Mouse (Mus musculus): ENCODE data around the gene Dusp15.
A peak's percentile ranks its signal among the peaks of the same experiment; 100 is the strongest.

Dusp15 gene

DNA sequence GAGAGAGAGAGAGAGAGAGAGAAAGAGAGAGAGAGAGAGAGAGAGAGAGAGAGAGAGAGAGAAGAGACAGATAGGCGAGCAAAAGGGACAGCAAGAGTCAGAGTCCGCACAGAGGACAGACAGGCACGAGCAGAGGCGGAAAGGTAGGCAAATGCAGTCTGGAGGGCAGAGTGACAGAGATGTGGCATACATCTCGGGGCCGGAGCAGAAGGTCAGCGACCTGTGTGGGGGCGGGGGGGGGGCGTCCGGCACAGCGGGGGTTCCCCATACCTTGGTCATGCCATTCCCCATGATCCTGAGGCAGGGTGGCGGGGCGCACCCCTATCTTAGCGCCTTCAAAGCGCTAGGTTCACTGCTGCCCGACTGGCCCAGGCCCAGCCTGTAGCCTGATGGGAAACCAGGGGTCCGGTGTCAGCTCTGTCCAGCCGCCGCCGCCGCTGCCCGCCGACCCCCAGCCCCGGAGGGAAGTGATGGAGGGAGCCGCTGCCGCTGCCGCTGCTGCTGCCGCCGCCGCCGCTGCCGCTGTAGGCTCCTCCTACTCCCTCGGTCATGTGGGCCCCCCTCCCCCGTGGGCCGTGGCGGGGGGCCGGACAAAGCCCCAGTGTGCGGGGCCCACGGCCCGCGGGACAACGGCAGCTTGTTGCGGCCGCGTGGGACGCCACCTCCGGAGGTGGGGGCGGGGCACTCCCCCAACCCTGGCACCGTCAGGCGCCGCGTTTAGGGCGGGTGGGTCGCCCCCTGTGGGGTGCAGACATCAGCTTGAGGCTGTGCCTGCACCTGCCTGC is at the start of gene Dusp15:
TSS of gene Dusp15 (minus strand) at position 634 of the 785 bp plus-strand sequence.
- DNase-seq = peak; percentile 84

DNA sequence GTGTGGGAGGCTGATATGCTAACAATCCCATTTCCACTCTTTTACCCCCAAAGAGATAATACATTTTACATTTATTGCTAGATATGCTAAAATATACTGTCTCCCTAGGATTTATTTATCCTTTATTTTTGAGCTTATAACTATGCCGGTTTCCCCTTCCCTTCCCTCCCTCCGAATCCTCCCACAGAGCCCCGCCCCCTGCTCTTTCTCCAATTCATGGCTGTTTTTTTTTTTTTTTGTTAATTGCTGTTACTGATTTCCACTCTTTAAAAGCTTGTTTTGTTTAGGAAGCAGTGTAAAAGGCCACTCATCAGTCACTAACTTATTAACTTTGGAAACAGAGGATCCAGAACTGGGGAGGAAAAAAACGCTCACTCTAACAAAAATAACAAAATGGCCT is 45.5 kb upstream of the Dusp15 start:
- no peak for DNase-seq

GRCm38 (mm10) chr2:152991529-152991928 is 40.0 kb upstream of the Dusp15 start:
- DNase-seq = no peak

DNA sequence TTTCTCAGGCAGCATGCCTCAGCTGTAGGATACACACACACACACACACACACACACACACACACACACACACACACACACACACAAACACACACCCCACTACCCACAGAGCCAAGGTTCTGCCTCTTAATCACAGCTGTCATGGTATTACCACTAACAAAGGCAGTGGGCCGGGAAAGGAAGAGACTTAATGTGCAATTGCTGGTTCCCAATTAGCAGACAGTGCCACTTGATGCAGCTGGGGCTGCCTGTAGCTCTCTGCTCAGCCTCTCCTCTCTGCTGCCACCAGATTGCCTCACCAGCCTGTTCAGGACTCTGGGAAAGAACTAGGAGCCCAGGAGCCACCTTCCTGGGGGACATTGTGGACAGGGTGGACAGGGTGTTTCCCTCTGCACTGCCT is 34.1 kb upstream of the Dusp15 start:
- peak; percentile 74 for DNase-seq

- peak; percentile 53 for DNase-seq
Measured at GRCm38 (mm10) chr2:152976991-152977390, 25.5 kb upstream of the Dusp15 start.

GRCm38 (mm10) chr2:152965555-152965954 is 14.1 kb upstream of the Dusp15 start:
- peak; percentile 43 for DNase-seq

DNA sequence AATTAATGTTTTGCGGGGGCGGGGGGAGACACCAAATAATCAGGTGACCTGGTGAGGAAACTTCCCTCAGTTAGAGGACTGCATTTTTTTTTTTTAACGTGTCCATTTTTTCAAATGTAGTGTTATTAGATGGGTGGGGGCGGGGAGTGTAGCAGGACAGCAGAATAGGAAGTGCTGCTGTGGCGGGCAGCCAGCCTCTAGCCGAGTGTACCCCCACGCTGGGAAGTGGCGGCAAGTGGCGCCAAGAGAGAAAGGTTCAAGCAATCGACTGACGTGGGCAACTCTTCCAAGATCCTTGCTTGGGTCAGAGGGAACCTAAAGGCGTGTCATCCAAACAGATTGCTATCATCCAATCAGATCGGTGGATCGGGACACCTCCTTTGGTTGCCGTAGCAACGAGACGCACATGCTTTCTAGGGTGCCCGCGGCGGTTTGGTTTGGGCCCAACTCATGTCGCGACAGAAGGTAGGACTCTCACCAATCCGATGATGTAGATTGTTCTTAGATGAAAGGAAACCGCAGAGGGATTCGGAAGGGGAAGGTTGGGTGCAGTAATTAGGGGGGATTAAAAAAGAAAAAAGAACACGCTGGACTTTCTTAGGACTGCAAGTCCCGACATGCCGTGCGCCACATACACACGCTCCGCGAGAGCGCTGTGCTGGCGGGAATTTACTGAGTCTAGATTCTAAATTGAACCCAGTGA is 10.7 kb upstream of the Dusp15 start, which contains the start of gene Ttll9:
TSS of gene Ttll9 (plus strand) at position 395 of the 703 bp plus-strand sequence.
- peak; percentile 93 for DNase-seq

DNA sequence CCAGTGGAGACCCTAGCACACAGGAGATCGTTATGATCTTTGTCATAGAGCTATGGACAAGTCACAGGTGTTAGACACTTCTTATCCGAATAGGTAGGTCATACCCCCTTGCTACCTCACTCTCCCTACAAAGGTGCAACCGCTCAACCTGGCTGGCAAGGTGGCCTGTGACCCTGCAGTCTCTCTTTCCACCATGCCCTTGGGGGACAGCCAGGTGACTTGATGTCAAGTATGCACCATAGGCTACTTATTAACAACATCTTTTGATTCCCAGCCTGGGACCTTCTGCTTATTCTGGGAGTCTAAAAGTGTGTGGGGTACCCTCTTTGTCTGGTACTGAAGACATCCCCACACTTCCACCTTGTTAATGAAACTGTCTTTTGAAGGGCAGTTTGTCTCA is 6.6 kb upstream of the Dusp15 start:
- DNase-seq = no peak

DNA sequence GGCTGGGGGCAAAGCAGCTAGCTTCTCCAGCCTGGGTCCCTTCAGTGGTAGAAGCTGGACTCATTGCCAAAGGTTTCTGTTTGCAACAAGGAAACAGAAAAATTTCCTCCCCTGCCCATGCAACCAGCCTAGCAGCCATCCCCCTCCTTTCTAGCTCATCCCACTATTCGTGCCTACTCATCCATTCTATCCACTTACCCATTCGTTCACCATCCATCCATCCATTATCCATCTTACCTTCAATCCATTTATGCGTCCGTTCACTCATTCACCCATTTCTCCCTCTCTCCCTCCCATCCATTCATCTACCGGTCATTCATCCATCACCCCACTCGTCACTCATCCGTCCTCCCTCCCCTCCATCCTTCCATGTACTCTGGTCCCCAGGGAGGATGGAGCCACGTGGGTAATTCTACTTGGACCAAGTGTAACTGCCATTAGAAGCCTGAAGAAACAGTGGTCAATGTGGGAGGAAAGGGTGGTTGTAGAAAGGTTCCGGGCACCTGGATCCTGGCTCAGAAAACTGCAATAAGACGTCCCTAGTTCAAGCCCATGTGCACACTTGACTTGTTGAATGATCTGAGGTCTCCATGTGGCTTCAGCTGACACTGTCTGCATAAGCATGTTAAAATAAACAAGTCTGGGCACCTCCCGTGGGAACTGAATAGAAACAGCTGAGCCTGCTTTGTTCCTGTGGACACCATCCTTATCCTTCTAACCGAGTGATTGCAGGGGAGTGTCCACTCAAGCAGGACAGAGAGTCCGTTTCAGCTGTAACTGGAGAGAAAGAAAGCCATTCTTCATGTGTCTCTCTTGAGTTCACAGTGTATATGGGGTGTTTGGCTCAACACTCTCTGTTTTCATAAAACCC is 587 bp upstream of the Dusp15 start:
- peak; percentile 62 for DNase-seq

DNA sequence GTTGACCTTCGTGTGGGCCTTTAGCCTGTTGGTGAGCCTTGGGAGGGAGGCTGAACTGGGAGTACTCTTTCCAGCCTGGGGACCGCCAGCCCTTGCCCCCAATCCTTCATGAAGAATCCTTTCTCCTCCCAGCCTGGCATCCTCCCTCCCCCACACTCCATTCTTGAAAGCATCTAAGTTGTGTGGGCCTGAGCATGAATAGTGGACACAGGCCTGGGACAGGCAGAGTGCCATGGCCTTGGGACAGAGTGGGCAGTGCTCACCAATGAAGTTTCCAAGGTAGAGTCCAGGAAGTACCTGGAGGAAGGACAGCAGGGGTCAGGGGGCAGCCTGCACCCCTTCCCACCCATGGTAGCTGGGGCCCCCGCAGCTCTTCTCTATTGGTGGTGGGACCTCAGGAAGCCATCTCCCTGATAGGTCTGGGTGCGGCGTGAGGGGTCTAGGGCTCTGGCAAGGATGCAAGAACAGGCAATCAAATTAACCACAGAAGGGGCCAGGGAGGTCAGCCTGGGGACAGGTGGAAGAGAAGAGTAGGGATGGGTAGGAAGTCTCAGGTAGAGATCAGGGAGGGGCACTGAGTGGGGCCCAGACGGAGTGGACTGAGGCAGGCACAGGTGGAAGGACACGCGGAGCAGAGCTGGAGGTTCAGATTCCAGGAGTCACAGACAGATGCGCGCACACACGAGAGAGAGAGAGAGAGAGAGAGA is 987 bp downstream of the Dusp15 start:
- DNase-seq = no peak

DNA sequence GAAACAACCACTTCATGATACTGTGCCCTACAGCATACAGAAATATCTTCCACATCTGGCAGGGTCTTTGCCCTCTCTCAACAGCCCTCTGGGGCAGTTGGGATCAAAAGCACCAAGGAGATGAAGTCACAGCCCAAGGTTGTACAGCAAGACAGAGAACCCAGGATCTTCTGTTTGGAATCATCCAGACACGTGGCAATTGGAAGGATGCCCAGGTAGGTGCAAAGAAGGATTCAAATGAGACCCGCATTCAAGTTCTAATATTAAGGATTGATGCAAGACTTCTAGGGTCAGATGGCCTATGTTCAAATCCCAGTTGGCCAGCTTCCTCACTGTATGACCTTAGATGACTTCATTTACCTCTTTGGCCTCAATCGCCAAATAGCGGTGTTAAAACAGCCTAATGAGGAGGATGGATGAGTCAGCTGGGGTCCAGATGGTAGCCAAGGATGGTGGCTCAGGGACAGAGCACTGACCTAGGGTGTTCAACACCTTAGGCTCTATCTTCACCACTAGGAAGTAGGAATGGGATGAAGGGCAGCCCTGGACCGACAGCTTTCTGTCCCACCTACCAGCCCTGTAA is 3.0 kb downstream of the Dusp15 start:
- DNase-seq = no peak

DNA sequence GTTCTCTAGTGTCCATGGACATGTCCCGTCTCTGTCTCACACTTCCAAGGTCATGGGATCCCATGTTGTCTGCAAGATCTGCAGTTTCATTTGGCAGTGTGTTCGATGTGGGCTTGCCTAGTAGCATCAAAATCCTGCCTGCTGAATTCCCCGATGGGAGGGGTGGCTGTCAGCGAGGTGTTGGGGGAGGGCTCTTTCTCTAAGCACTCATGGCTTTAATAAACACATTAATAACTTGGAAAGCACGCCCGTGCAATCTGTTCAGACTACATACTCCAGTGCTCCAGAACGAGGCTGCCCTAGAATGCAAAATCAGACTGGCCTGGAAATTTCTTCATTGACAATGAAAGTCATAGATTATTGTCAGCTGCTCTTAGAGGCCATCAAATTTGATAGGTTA is 4.4 kb downstream of the Dusp15 start:
- no peak for DNase-seq

DNA sequence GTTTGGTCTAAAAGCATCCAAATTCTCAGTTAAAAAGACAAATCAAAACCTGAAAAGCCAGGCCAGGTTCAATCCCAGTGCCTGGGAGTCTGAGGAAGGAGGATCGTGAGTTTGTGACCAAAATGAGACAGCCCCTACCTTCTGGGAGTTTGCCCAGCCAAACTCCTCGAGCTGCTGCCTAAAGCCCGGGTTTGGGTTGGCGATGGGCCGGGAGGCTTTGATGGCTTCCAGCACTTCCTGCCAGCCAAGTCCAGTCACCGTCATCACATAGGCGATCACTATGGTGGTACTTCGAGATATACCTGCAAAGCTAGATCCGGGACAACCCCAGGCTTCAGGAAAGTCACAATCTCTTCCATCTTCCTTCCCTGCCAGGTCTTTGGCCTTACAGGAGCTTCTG is 7.5 kb downstream of the Dusp15 start:
- no peak for DNase-seq

DNA sequence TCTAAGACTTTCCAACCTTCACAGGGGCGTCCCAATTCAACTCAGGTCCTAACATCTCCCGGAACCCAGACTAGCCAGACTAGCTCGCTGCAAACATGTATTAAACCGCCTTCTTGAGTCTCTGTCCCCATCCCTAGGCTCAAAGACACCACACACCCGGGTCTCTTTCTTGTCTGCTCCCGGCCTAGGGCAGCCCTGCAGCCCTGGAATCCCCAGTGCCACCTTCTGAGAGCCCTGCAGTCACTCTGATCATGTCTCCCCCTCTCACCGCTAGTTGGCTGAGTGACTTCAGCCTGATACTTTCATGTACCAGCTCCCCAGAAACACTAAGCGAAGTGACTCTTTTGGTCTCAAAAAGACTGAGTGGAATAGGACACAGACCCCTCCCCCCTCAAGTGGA is 7.9 kb downstream of the Dusp15 start:
- no peak for DNase-seq

- peak; percentile 59 for DNase-seq
Measured at GRCm38 (mm10) chr2:152942898-152943515, 8.5 kb downstream of the Dusp15 start.

DNA sequence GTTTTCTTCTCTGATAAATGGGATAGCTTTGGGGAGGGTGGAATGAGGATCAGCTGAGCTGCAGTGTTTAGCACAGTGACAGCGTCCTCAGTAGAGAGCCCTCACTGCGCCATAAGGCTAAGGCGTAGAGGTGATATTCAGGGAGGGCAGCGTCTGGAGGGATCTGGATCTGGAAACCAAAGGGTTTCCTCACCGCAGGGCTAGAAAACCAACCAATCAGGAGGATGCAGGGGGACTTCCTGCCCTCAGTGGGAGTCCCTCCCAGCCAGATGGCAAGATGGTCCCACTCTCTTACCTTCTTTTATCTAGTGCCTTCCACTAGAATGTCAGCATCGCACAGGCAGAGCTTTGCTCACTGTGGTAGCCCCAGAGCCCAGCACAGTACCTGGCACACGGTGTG is 9.7 kb downstream of the Dusp15 start:
- no peak for DNase-seq

- DNase-seq = no peak
Measured at GRCm38 (mm10) chr2:152941106-152941505, 10.4 kb downstream of the Dusp15 start.

GRCm38 (mm10) chr2:152939846-152940245 is 11.7 kb downstream of the Dusp15 start:
- peak; percentile 63 for DNase-seq

- DNase-seq = peak; percentile 68
Measured at GRCm38 (mm10) chr2:152933614-152934013, 17.9 kb downstream of the Dusp15 start.

DNA sequence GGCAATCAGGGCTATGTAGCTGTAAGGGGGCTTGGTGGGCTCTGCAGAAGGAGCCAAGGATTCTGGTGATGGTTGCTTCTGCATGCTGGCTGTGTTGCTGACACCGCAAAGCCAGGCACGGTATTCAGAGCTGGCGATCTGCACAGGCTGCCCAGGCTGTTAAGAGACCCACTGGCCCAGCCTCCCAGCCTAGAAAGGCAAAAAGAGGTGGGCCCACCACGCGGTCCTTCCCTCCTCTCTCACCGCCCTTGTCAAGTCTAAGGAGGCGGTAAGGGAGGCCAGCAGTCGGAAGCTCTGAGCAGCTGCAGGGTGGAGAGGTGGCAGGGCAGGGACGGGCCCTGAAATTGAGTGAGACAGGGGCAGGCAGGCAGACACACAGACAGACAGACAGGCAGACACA is 18.4 kb downstream of the Dusp15 start, which contains the start of gene Foxs1:
TSS of gene Foxs1 (minus strand) at position 161 of the 400 bp plus-strand sequence.
- no peak for DNase-seq

DNA sequence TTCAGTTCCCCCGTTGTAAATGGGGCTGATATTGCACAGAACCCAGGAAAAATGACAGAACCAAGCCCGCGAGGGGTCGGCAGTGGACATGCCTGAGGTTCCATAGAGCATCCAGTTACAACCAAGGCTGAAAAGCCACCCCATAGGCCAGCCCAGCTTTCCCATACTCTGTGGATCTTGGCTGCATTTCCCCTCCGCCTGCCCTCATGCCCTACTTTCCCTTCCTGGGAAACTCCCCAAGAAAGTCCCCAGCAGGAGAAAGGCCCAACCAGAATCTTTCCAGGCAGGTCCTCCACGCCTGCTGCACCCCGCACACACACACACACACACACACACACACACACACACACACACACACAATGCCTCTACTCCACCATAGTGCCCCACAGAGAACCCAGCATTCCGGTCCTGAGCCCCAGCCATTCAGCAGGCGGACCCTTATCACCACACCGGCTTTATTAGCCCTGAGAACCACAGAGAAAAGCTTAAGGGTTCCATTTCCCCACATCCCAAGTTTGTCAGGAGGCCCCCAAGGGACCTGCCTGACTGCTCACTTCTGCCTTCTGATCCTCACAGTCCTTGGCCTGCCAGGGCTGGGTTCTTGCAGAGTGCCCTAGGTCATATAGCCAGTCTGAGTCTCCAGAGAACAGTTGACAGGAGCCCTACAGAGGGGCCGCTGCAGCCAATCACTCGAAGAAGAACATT is 19.9 kb downstream of the Dusp15 start:
- no peak for DNase-seq
